Mouse (Mus musculus): ENCODE measurements around the gene Pde4c.

GRCm38 (mm10) chr8:70708281-70708680, 15.2 kb upstream of the Pde4c start:
- TF ChIP-seq CTCF (IDR thresholded peaks at IDR 0.05; ENCODE audit: insufficient read depth, low read depth, low read length) (no peak), POLR2A (IDR thresholded peaks at IDR 0.05; ENCODE audit: insufficient read depth, low read depth, low read length) (no peak)
